Mouse (Mus musculus) bone marrow, adult 2 months (tissue): ENCODE measurements around the gene Tex261. TPM values are rescaled to one million over a fixed set of nuclear protein-coding genes. Genes with fewer than 3 reads are reported as not detected.

Experiments
- H3K27ac ChIP-seq: fragments of 200-500 bp; 2 replicates; pipeline ENCODE4 v1.5.1; 2012; ENCODE audit warnings: low read depth, mild to moderate bottlenecking, control low read depth, inconsistent platforms, low read length; ENCODE audit not compliant: control insufficient read depth, poor library complexity, insufficient read depth
- H3K4me1 ChIP-seq: fragments of 200-500 bp; 2 replicates; pipeline ENCODE4 v1.6.1; 2011; ENCODE audit warnings: low read length; ENCODE audit not compliant: control insufficient read depth, insufficient read depth
- H3K4me3 ChIP-seq: fragments of 200-500 bp; replicated peaks from 2 replicates; pipeline ENCODE3; 2011; ENCODE audit warnings: mild to moderate bottlenecking, low read depth, low read length, control low read depth; ENCODE audit not compliant: control insufficient read depth
- CTCF ChIP-seq: fragments of 200-500 bp; IDR thresholded peaks from 2 replicates; pipeline ENCODE4 v1.5.1; 2011; ENCODE audit warnings: low read length, control low read depth; ENCODE audit not compliant: control insufficient read depth, insufficient read depth
- POLR2A ChIP-seq: fragments of 200-500 bp; IDR thresholded peaks from 2 replicates; pipeline ENCODE4 v1.6.1; 2011; ENCODE audit warnings: low read depth, mild to moderate bottlenecking, control low read depth, low read length, borderline replicate concordance; ENCODE audit not compliant: control insufficient read depth
- whole genome bisulfite sequencing: fragments of 180-500 bp; shearing (Covaris S2); methylation state at CpG from one replicate; pipeline ENCODE4 v1.1.7; 2018; 5-methylcytosine and 5-hydroxymethylcytosine counted together
- polyA plus RNA-seq: library from polyadenylated mRNA; stranded (reverse); fragments of >200 nt; gene quantifications from 2 replicates; pipeline ENCODE4 v1.2.4, GENCODE M21; 2011; ENCODE audit warnings: low replicate concordance; ENCODE audit not compliant: missing spikeins, insufficient read depth, insufficient read length

The Tex261 gene
- polyA plus RNA-seq, 1 experiment = 30.4 TPM

GRCm38 (mm10) chr6:83722526-83722925 lies 53.1 kb downstream of the Tex261 start:
- 14% methylated on average over 6 of the region's 6 CpGs for WGBS
- H3K27ac ChIP-seq = no peak overlapping the region
- no peaks in the 10 kb centered on the region for H3K4me1 ChIP-seq
- TF ChIP-seq CTCF (no peak), POLR2A (no peak)
- H3K4me3 ChIP-seq = no peak overlapping the region

Other genes starting within 250 kb of the Tex261 start
- gene Actg2, start 239.5 kb downstream of the Tex261 start, polyA plus RNA-seq = 3.2 TPM in 1 of 2 replicates, not detected in the other
- gene Stambp, start 203.1 kb downstream of the Tex261 start, polyA plus RNA-seq = 5.0 and 14.6 TPM in 2 replicates
- gene Clec4f, start 119.6 kb downstream of the Tex261 start, polyA plus RNA-seq = 1.6 TPM in 1 of 2 replicates, not detected in the other
- not detected in 2 replicates for gene Cd207, start 98.0 kb downstream of the Tex261 start, polyA plus RNA-seq
- not detected in 2 replicates for gene Vax2, start 64.5 kb downstream of the Tex261 start, polyA plus RNA-seq
- not detected in 2 replicates for gene Atp6v1b1, start 32.8 kb downstream of the Tex261 start, polyA plus RNA-seq
- gene Ankrd53, start 13.2 kb downstream of the Tex261 start, polyA plus RNA-seq = not detected in 2 replicates
- 35.4 and 59.8 TPM in 2 replicates for gene Nagk, start 19.2 kb upstream of the Tex261 start, polyA plus RNA-seq
- gene Paip2b, start 55.9 kb upstream of the Tex261 start, polyA plus RNA-seq = 3.0 and 9.7 TPM in 2 replicates
- gene Zfp638, start 91.3 kb upstream of the Tex261 start, polyA plus RNA-seq = 31.7 and 64.9 TPM in 2 replicates
- gene Dysf, start 232.8 kb upstream of the Tex261 start, polyA plus RNA-seq = 4.9 and 8.9 TPM in 2 replicates